Mouse (Mus musculus): ENCODE data around the gene Creld1.

- TF ChIP-seq GATA1 (IDR thresholded peaks at IDR 0.05; ENCODE audit: borderline replicate concordance, low read length) (no peak), FLI1 (IDR thresholded peaks at IDR 0.05; ENCODE audit: low read length) (no peak)
These were observed 12.1 kb downstream of the Creld1 start for GRCm38 (mm10) chr6:113495071-113495675.

All from megakaryocyte, embryonic 14.5 days (primary cell).